Mouse (Mus musculus) v-Abl transformed pro-B cells (cell line): ENCODE data around the gene Gabrg3.
"Not testable (repeated sequence)": the region's sequence is repeated elsewhere in the genome, so short reads cannot be mapped to it uniquely, and the experiment has no call there.

Experiments used
- in situ Hi-C, 2 experiments: fragments of 400-800 bp; cut with MboI; formaldehyde crosslinking; loops; one replicate each; pipeline ENCODE4 v1.15.1; 2025; ENCODE audit not compliant: unreplicated experiment in 2 of 2

Gabrg3 gene

GRCm38 (mm10) chr7:57314971-57315370 is 72.0 kb downstream of the Gabrg3 start:
- in situ Hi-C loops, result no loop called here

GRCm38 (mm10) chr7:57312018-57312417 is 75.0 kb downstream of the Gabrg3 start:
- in situ Hi-C loops, result no loop called here

- in situ Hi-C loops, result no loop called here
These were observed 79.7 kb downstream of the Gabrg3 start for GRCm38 (mm10) chr7:57307337-57307736.

- in situ Hi-C loops, result no loop called here
These were observed 90.3 kb downstream of the Gabrg3 start for GRCm38 (mm10) chr7:57296639-57297038.

- in situ Hi-C loops, result no loop called here
These were observed 92.9 kb downstream of the Gabrg3 start for GRCm38 (mm10) chr7:57294127-57294526.

- in situ Hi-C loops, result no loop called here
These were observed 93.4 kb downstream of the Gabrg3 start for GRCm38 (mm10) chr7:57293564-57293963.

- in situ Hi-C loops, result no loop called here
These were observed 103.8 kb downstream of the Gabrg3 start for GRCm38 (mm10) chr7:57283186-57283585.

GRCm38 (mm10) chr7:57278841-57279240 is 108.1 kb downstream of the Gabrg3 start:
- in situ Hi-C loops, result no loop called here

- in situ Hi-C loops, result no loop called here
These were observed 126.8 kb downstream of the Gabrg3 start for GRCm38 (mm10) chr7:57260201-57260600.

GRCm38 (mm10) chr7:57258893-57259574 is 128.0 kb downstream of the Gabrg3 start:
- in situ Hi-C loops, result no loop called here

- in situ Hi-C loops, result no loop called here
These were observed 143.0 kb downstream of the Gabrg3 start for GRCm38 (mm10) chr7:57243981-57244380.

- in situ Hi-C loops, result no loop called here
These were observed 172.9 kb downstream of the Gabrg3 start for GRCm38 (mm10) chr7:57214119-57214518.

GRCm38 (mm10) chr7:57186015-57186414 is 201.0 kb downstream of the Gabrg3 start:
- in situ Hi-C loops, result no loop called here

- in situ Hi-C loops, result not testable (repeated sequence)
These were observed 211.0 kb downstream of the Gabrg3 start for GRCm38 (mm10) chr7:57175891-57176545.

GRCm38 (mm10) chr7:57166931-57167330 is 220.1 kb downstream of the Gabrg3 start:
- in situ Hi-C loops, result no loop called here

- in situ Hi-C loops, result no loop called here
These were observed 228.8 kb downstream of the Gabrg3 start for GRCm38 (mm10) chr7:57158211-57158610.

- in situ Hi-C loops, result no loop called here
These were observed 233.2 kb downstream of the Gabrg3 start for GRCm38 (mm10) chr7:57153743-57154142.

- in situ Hi-C loops, result no loop called here
These were observed 236.2 kb downstream of the Gabrg3 start for GRCm38 (mm10) chr7:57150768-57151167.

GRCm38 (mm10) chr7:57138072-57138704 is 248.8 kb downstream of the Gabrg3 start:
- in situ Hi-C loops, result no loop called here

- in situ Hi-C loops, result no loop called here
These were observed 254.0 kb downstream of the Gabrg3 start for GRCm38 (mm10) chr7:57133009-57133408.

GRCm38 (mm10) chr7:57132471-57132870 is 254.5 kb downstream of the Gabrg3 start:
- in situ Hi-C loops, result no loop called here

GRCm38 (mm10) chr7:57100065-57100464 is 286.9 kb downstream of the Gabrg3 start:
- in situ Hi-C loops, result no loop called here
